Mouse (Mus musculus) spleen, postnatal 14 days (tissue): Measurements from ENCODE around the gene Ptges3.
"Not testable (repeated sequence)": the region's sequence is repeated elsewhere in the genome, so short reads cannot be mapped to it uniquely, and the experiment has no call there.

Experiments used
- DNase-seq, 2 experiments: peaks; one replicate each; pipeline ENCODE4 v3.0.0; 2021 to 2022; ENCODE audit warnings: low spot score in 2 of 2

Ptges3 gene

DNA sequence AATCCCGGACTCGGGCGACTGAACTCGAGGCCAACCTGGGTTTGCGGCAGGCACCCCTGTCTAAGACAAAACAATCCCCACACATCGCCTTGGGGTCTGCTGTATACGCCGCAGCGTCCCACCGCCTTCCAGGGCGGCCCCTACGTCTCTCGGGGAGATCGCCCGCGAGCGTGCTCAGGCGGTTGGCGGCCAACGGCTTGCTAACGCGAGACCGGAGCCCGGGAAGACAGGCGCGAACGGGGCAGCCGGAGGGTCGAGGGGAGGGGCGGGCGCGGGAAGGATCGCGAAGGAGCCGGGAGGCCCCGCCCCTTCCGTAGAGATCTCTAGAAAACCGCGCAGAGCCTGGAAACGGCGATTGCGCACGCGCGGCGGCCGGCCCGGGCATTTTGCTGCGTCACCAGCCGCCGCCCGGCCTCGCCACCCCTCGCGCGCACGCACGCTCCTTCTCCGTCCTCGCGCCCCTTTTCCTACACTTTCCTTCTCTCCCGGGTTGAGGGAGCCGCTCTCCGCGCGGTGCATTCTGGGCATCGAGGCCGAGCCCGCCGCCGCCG lies at the start of gene Ptges3:
TSS of gene Ptges3 (plus strand) at position 354 of the 551 bp plus-strand sequence.
- peak; percentile 93 to 94 for DNase-seq

DNA sequence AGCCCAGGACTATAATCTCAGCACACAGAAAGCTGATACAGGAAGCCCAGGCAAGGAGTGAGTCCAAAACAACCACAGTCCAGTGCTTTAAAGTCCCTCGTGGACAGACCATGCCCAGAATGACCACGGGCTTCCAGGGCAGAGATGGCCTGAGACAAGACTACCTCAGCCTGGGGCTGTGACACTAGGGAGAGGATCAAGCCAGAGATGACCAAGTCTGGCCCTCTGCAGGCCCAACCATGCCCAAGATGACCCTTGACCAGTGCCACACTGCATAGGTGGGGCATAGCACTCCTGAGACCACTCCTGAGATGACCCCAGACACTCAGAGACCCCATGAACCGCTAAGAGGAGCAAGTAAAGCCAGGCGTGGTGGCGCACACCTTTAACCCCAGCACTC lies 49.0 kb upstream of the Ptges3 start:
- DNase-seq = no peak

DNA sequence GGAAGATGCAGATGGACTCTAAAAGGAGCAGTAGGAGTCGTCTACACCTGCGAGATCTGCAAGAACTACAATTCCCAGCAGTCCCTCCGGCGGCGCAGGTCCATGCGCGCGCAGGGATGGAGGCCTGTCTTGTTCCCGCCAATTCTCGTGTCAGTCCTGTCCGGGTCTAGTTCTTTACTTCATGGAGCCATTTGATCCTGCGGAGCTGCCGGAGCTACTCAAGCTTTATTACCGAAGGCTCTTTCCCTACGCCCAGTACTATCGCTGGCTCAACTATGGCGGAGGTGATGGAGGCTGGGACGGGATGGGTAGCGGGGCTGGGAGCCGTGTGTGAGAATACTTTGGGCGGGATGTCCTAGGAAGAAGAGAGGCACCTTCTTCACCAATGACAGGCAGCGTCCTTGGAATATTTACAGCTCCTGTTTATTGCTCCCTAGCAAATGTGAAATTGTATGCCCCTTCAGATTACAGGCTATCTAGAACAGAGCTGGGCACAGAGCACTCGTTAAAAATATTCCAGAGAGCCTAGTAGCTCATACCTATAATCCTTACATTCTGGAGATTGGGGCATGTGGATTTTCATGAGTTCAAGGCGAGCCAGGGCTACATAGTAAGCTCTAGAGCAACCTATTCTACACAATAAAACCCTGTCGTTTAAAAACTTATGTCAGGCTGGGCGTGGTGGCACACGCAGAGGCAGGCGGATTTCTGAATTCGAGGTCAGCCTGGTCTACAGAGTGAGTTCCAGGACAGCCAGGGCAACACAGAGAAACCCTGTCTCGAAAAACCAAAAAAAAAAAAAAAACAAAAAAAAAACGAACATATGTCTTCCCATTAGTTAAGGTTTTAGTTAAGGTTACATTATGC lies 43.5 kb upstream of the Ptges3 start, which contains the start of gene Prim1:
TSS of gene Prim1 (plus strand) at position 101 of the 867 bp plus-strand sequence.
- DNase-seq = peak; percentile 66 to 79

DNA sequence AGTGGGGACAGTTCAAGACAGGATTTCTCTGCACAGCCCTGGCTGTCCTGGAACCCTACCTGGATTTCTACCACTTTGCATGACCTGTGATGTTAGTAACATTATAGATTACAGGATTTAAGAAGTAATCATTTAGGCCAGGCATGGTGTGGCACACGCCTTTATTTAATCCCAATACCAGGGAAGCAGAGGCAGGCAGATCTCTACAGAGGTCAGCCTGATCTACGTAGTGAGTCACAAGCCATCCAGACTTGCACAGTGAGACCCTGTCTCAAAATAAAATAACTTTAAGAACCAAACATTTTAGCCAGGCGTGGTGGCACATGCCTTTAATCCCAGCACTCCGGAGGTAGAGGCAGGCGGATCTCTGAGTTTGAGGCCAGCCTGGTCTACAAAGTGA lies 36.6 kb upstream of the Ptges3 start:
- DNase-seq = no peak

- DNase-seq = no peak
Measured at GRCm38 (mm10) chr10:128023496-128023895, 35.3 kb upstream of the Ptges3 start.

- no peak for DNase-seq
Measured at GRCm38 (mm10) chr10:128029931-128030330, 28.8 kb upstream of the Ptges3 start.

DNA sequence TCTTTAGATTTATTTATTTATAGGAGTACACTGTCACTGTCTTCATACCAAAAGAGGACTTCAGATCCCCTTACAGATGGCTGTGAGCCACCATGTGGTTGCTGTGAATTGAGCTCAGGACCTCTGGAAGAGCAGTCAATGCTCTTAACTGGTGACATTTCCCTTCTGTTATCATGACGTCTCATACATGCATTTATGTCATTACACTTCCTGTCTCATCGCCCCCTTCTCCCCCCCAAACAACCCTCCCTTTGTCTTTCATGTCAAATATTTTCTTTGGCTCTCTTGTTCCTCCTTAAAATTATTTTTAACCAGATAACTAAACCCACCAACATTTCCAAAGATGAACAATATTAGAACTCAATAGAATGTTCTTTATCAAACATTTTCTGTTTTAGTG lies 27.9 kb upstream of the Ptges3 start:
- no peak for DNase-seq

DNA sequence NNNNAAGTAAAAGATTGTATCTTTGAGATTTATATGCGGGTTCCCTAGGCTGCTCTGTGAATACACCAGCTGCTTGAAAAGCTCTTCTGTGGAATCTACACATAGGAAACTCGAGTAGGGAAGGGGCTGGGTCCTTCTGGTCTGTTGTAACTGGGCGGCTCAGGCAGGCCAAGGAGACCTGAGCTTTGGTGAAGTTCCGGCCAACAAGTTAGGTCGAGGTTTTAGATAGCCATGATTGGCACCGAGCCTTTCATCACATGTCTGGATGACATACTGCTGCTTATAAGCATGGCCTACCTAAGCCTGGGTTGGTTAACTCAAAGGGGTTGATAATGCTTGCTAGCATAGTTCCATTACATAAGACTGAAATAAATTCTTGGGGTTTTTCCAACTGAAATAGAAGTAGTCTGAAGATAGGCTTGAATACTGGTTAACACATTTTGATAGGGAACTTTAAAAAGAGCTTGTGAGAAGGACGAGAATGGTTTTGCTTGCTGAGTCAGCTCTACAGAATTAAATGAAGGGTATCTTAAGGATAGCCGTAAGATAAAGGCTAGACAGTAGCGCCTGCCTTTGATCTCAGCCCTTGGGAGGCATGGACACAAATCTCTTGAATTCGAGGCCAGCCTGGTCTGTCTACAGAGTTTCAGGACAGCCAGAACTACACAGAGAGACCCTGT lies 21.9 kb upstream of the Ptges3 start:
- peak in 1 of 2 experiments; percentile 13 for DNase-seq

- DNase-seq = no peak
Measured at GRCm38 (mm10) chr10:128037921-128038320, 20.8 kb upstream of the Ptges3 start.

DNA sequence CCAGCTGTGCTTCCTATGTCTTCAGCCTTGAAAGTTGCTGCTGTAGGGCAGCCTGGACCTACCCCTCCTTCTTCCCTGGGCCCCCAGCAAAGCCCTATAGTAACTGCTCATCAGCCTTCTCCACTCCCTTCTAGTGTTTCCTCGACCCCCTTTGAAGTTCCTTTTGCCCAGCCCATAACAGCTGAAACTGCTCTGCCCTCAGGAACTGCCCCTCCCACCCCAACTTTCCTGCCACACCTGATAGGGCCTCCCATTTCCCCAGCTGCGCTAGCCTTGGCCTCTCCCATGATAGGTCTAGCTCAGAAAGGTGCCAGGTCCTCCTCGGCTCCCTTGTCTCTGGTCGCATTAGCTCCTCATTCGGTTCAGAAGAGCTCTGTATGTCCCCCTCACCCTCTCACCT lies 19.6 kb upstream of the Ptges3 start:
- no peak for DNase-seq

GRCm38 (mm10) chr10:128039858-128040257 lies 18.9 kb upstream of the Ptges3 start:
- DNase-seq = no peak

GRCm38 (mm10) chr10:128040293-128040692 lies 18.5 kb upstream of the Ptges3 start:
- DNase-seq = no peak

GRCm38 (mm10) chr10:128041636-128042035 lies 17.1 kb upstream of the Ptges3 start:
- no peak for DNase-seq

DNA sequence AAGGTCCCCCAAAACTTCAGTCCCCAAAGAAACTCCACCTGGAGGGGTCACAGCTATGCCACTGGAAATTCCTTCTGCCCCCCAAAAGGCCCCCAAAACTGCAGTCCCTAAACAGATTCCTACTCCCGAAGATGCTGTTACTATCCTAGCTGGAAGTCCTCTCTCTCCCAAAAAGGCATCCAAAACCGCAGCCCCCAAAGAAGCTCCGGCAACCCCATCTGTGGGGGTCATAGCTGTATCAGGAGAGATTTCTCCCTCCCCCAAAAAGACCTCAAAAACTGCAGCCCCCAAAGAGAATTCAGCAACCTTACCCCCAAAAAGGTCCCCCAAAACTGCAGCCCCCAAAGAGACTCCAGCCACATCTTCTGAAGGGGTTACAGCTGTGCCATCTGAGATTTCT lies 16.3 kb upstream of the Ptges3 start:
- no peak for DNase-seq

- no peak for DNase-seq
Measured at GRCm38 (mm10) chr10:128043041-128043835, 15.5 kb upstream of the Ptges3 start.

- DNase-seq = no peak
Measured at GRCm38 (mm10) chr10:128048157-128048556, 10.6 kb upstream of the Ptges3 start.

- DNase-seq = no peak
Measured at GRCm38 (mm10) chr10:128049741-128050140, 9.0 kb upstream of the Ptges3 start.

DNA sequence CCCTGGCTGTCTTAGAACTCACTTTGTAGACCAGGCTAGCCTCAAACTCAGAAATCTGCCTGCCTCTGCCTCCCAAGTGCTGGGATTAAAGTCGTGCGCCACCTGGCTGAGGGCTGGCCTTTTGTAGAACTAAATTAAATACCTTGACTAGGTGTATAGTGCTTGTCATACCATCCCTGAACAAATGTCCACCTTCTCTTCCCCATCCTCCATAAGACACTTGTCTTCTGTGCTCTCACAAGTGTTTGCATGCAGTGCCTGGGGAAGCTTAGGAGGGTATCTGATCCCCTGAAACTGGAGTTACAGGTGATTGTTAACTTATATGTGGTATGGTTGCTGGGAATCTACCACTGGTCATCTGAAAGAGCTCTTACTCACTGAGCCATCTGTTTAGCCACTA lies 8.4 kb upstream of the Ptges3 start:
- DNase-seq = no peak

- no peak for DNase-seq
Measured at GRCm38 (mm10) chr10:128051589-128051988, 7.2 kb upstream of the Ptges3 start.

- not testable (repeated sequence) for DNase-seq
Measured at GRCm38 (mm10) chr10:128052136-128052535, 6.6 kb upstream of the Ptges3 start.

DNA sequence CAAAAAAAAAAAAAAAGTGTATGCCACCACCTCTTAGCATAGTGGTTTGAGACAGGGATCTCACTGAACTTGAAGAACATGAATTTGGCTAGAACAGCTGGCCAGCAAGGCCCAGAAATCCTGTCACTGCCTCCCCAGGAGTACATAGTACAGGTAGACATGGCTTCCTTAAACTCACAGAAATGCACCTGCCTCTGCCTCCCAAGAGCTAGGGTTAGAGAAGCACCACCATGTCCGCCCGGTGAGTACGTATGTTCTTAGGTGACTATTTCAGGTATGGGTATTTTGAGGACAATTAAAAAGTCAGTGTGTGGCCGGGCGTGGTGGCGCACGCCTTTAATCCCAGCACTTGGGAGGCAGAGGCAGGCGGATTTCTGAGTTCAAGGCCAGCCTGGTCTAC lies 5.8 kb upstream of the Ptges3 start:
- DNase-seq = no peak

DNA sequence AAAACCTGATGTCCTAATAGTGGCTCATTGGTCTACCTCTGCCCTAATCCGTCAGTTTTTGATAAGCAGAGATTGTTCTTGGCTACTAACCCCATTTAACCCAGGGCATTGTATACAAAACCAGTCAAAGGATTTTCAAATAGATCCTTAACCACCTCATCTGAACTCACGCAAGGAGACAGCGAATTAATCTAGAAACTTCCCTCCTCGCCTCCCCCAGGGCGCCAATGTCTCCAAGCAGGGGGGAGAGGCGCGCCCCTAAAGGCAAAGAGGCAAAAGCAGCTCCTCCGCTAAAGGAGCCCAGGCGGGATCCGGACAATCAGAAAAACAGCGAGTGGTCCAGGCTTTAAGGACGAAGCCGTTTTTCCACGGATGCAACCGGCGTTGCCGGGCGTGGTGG lies 570 bp upstream of the Ptges3 start:
- DNase-seq = no peak
